Mouse (Mus musculus) forebrain, embryonic 15.5 days (tissue): Measurements from ENCODE around the gene Marc2. TPM values are rescaled to one million over a fixed set of nuclear protein-coding genes. Genes with fewer than 3 reads are reported as not detected.
A peak's percentile ranks its signal among the peaks of the same experiment; 100 is the strongest.

ENCODE experiments used
- ATAC-seq: fragments of 200-750 bp; cut with Nextera tagmentation; replicated peaks from 2 replicates; pipeline ENCODE4 v1.8.0; 2017; ENCODE audit warnings: mild to moderate bottlenecking, moderate TSS enrichment, moderate library complexity
- H3K27ac ChIP-seq: fragments of 300-500 bp; sonication (generic); replicated peaks from 2 replicates; pipeline ENCODE4 v1.5.1; 2015; ENCODE audit warnings: mild to moderate bottlenecking, inconsistent platforms
- H3K27me3 ChIP-seq: fragments of 300-500 bp; sonication (generic); 2 replicates; pipeline ENCODE4 v1.6.1; 2015; ENCODE audit warnings: inconsistent platforms
- H3K36me3 ChIP-seq: fragments of 300-500 bp; sonication (generic); 2 replicates; pipeline ENCODE4 v1.6.1; 2015; ENCODE audit warnings: mild to moderate bottlenecking, inconsistent platforms
- H3K4me1 ChIP-seq: fragments of 300-500 bp; sonication (generic); 2 replicates; pipeline ENCODE4 v1.6.1; 2015; ENCODE audit warnings: inconsistent platforms
- H3K4me2 ChIP-seq: fragments of 300-500 bp; sonication (generic); replicated peaks from 2 replicates; pipeline ENCODE4 v1.6.1; 2015; ENCODE audit warnings: mild to moderate bottlenecking, inconsistent platforms
- H3K4me3 ChIP-seq: fragments of 300-500 bp; sonication (generic); 2 replicates; pipeline ENCODE4 v1.5.1; 2015; ENCODE audit warnings: mild to moderate bottlenecking, inconsistent platforms
- H3K9ac ChIP-seq: fragments of 300-500 bp; sonication (generic); replicated peaks from 2 replicates; pipeline ENCODE4 v1.6.1; 2015; ENCODE audit warnings: mild to moderate bottlenecking, inconsistent platforms
- H3K9me3 ChIP-seq: fragments of 300-500 bp; sonication (generic); 2 replicates; pipeline ENCODE4 v1.6.1; 2016; ENCODE audit warnings: inconsistent platforms
- WGBS: fragments of 180-500 bp; shearing (Covaris S2); methylation state at CpG from one replicate; pipeline ENCODE4 v1.1.7; 2015; ENCODE audit warnings: mixed read lengths; 5-methylcytosine and 5-hydroxymethylcytosine counted together
- microRNA counts: library from miRNA; unstranded; fragments of <30 nt; microRNA quantifications from one replicate; lab custom pipeline; 2016
- microRNA-seq: library from miRNA; unstranded; fragments of <30 nt; microRNA quantifications from one replicate; pipeline ENCODE4, GENCODE M21; 2016
- polyA plus RNA-seq: library from polyadenylated mRNA; unstranded; fragments of >200 nt; fragmentation: Nextera tagmentation; extraction: Ambion mirVana; gene quantifications from 2 replicates; pipeline ENCODE4 v1.2.1, GENCODE M21; 2015

The Marc2 gene
- polyA plus RNA-seq, 1 experiment from 2014 or later, result 109 TPM

DNA sequence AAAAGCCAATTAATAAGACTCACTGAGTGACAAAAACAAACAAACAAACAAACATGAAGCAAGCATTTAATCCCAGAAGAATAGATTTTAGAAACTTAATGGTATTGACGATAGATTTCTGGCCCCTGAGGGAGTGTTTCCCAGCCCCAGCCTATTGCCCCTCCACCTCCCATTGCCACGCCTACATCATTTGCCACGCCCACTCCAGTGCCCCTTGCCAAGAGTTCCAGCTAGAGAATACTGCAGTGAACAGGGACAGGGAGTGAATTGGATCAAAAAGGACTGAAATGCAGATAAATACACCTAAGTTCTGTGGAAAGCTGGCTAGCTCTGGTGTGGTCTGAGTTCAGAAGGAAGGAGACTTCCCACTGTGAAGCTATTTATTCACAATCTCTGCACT, 82.4 kb downstream of the Marc2 start:
- no peak for ATAC-seq
- Histone ChIP-seq H3K36me3 (no peaks in the 10 kb centered on the region), H3K27me3 (no peaks in the 10 kb centered on the region), H3K4me2 (no peak overlapping the region), H3K4me1 (no peaks in the 10 kb centered on the region), H3K9me3 (no peaks in the 10 kb centered on the region), H3K9ac (no peak overlapping the region), H3K4me3 (no peak overlapping the region), H3K27ac (no peak overlapping the region)
- 45% methylated on average over 3 of the region's 3 CpGs for WGBS

MicroRNA genes within 50 kb of the gene (microRNA counts, 519-probe panel; counts per million panel counts)
- 3,208 counts per million, percentile 76 among the panel's probes with 10 or more counts for microRNA mmu-miR-1981 (lab: Ali Mortazavi, UCI)

Small RNA genes lying within 50 kb of the gene (microRNA-seq; reads per million reads assigned to microRNA genes)
- 36.5 reads per million, percentile 39 among the genes with 10 or more reads in this experiment for gene Mir1981

Other genes starting within 250 kb of the Marc2 start
- 1.1 and 1.5 TPM in 2 replicates for gene Hlx, start 113.8 kb downstream of the Marc2 start, polyA plus RNA-seq
- gene Marc1, start 35.1 kb downstream of the Marc2 start, polyA plus RNA-seq, result not detected in 2 replicates
- 0.77 and 1.2 TPM in 2 replicates for gene C130074G19Rik, start 36.8 kb upstream of the Marc2 start, polyA plus RNA-seq
- gene Mark1, start 153.1 kb upstream of the Marc2 start, polyA plus RNA-seq, result 14.6 and 14.7 TPM in 2 replicates